Mouse (Mus musculus) layer of hippocampus, adult 9-10 months (tissue): Measurements from ENCODE around the gene Mst1.

Source experiments
- DNase-seq: peaks from one replicate; pipeline ENCODE4 v3.0.0; 2022; ENCODE audit warnings: low spot score

Mst1 gene

GRCm38 (mm10) chr9:108080168-108080567 lies at the start of gene Mst1:
Gene Mst1, plus strand, starts transcription at chr9:108080436.
- DNase-seq, result no peak

DNA sequence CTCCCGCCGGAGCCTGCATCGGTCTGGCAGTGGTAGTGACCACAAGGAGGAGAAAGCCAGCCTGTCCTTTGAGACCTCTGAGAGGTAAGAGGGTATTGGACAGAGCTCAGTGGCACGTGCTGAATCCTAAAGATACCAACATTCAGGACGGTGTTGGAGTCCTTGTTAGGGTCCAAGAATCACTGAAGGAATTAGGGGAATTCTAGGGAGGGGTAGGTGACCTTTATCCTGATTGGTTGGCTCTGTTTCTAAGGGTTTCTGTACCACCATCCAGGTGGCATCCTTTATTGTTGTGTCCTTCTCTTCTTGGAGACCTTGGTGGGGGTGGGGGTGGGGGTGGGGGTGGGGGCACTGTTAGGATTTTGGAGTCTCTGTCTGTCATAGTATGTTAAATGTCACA lies 48.1 kb upstream of the Mst1 start:
- DNase-seq, result no peak

DNA sequence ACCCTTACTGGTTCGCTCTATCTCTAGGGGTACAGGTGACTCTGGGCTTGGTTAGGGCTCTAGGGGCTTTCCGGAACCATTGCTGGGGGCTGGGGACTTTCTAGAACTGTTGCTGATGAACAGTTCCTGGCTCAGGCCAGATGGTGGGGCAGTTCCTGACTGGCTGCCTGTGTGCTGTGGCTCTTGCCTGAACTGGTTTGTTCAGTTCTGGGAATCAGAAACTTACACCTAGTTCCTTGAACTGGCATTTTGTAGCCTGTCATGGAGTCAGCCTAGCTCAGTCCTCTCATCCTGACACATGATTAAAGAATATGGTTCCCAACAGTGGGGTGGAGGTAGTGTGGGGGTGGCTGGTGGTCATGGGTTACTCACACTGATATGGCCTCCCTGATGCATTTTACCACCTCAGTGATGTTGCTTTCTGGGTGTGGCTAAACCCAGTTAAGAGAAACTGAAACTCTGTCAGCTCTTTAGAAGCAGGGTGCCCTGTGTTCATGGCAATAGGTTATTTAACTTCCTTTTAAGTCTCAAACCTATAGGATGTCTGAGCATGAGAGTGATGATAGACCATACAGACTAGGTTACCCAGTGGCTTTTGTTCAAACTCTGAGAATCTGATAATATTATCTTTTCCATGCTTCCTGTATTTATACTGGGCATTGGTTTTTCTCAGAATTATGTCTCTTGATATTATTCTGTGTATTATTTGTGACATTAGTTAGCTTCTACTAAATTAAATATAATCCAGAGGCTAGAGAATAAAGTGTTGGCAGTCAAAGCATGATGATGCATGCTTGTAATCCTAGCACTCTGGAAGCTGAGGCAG lies 44.7 kb upstream of the Mst1 start:
- DNase-seq, result no peak

DNA sequence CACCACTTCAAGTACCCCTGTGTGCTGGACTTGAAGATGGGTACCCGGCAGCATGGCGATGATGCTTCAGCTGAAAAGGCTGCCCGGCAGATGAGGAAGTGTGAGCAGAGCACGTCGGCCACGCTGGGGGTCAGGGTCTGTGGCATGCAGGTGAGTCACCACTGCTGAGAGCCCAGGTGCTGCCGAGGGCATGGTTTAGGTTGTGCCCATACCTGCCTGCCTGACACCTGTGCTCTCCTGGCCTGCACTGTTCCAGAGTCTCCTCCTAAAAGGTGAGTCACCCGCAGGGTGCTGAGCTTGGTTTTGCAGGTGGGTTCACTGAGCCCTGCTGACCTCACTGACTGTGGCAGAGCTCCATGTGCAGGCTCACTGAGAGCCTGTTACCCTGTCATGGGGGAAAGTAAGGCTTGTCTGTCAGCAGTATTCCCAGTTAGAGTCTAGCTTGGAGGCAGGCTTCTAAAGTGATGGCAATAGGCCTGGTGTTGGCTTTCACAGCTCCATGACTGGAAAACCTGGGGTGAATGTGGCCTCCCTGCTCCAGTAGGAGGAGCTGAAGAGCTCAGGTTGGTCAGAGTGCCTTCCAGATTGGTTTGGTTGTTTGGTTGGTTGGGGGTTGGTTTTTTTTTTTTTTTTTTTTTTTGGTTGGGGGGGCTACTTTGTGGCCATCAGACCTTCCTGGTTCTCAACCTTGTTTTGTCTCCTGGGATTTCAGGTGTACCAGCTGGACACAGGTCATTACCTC lies 35.3 kb upstream of the Mst1 start:
- no peak for DNase-seq

GRCm38 (mm10) chr9:108046582-108046981 lies 33.7 kb upstream of the Mst1 start:
- DNase-seq, result no peak

GRCm38 (mm10) chr9:108047601-108048565 lies 32.4 kb upstream of the Mst1 start:
- no peak for DNase-seq

- DNase-seq, result no peak
These were observed 31.7 kb upstream of the Mst1 start for GRCm38 (mm10) chr9:108048566-108048955.

DNA sequence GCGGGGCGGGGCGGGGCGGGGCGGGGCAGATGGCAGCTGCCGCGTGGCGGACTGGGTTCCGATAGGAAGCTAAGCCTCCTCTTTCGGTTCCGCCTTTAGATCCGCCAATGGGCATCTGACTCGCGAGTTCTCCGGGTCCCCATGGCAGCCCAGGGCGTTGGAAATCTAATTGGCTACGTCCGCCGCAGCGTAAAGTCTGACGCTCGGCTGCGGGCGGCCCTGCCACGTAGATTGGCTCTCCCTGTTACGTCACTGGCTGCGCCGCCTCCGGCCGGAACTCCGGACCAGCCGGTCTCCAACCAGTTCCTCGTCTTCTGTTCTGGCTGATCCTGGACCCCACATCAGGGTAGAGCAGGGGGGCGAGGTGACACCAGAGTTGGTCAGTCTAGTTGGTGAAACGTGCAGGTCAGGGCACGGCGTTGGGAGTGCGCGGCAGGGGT lies 31.2 kb upstream of the Mst1 start, which contains the start of gene Gmppb:
Gene Gmppb, plus strand, starts transcription at position 227 of the 440 bp plus-strand sequence.
- peak; percentile 91 for DNase-seq

- no peak for DNase-seq
These were observed 30.5 kb upstream of the Mst1 start for GRCm38 (mm10) chr9:108049561-108050251.

GRCm38 (mm10) chr9:108051184-108051930 lies 28.9 kb upstream of the Mst1 start:
- no peak for DNase-seq

GRCm38 (mm10) chr9:108051931-108052220 lies 28.4 kb upstream of the Mst1 start:
- DNase-seq, result no peak

GRCm38 (mm10) chr9:108052411-108052810 lies 27.8 kb upstream of the Mst1 start:
- DNase-seq, result no peak

- DNase-seq, result peak; percentile 98
These were observed 27.2 kb upstream of the Mst1 start, which contains the start of gene Amigo3 for GRCm38 (mm10) chr9:108052885-108053664. Gene Amigo3, plus strand, starts transcription at chr9:108053159.

DNA sequence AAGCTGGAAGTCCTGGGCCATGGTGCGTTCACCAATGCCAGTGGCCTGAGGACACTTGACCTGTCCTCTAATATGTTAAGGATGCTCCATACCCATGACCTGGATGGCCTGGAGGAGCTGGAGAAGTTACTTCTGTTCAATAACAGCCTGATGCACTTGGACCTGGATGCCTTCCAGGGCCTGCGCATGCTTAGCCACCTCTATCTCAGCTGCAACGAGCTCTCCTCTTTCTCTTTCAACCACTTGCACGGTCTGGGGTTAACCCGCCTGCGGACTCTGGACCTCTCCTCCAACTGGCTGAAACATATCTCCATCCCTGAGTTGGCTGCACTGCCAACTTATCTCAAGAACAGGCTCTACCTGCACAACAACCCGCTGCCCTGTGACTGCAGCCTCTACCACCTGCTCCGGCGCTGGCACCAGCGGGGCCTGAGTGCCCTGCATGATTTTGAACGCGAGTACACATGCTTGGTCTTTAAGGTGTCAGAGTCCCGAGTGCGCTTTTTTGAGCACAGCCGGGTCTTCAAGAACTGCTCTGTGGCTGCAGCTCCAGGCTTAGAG lies 26.5 kb upstream of the Mst1 start:
- no peak for DNase-seq

GRCm38 (mm10) chr9:108054331-108055040 lies 25.8 kb upstream of the Mst1 start:
- no peak for DNase-seq

DNA sequence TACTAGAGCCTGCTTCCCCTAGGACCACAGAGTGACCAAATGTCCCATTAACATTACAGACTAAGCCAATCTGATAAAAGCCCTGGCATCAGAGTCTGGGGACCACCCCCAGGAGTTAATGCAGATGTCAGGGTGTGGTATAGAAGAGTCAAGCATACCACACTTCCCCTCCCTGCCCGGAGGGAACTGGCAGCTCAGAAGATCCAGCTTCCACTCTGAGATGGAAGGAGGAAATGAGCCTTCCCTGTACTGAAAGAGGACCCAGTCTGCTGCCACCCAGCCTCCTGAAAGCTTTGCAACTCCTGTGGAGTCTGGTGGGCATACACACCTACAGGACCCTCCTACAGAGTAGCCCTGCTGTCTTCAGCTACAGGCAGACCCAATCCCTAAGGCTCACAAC lies 25.2 kb upstream of the Mst1 start:
- no peak for DNase-seq

- DNase-seq, result no peak
These were observed 24.5 kb upstream of the Mst1 start for GRCm38 (mm10) chr9:108055661-108056237.
